Mouse (Mus musculus): ENCODE results near the gene Copg2. TPM values are rescaled to one million over a fixed set of nuclear protein-coding genes. Genes with fewer than 3 reads are reported as not detected.

Copg2 gene
- polyA plus RNA-seq, 2 experiments, result 29.8 to 33.8 TPM

GRCm38 (mm10) chr6:30895819-30896194, 787 bp downstream of the Copg2 start:
- Histone ChIP-seq H3K27me3 (ENCODE audit: control insufficient read depth, insufficient read depth, low read length) (no peaks in the 10 kb centered on the region), H3K9ac (ENCODE audit: low read depth, low read length, severe bottlenecking) (peak overlapping the region; percentile 71), H3K9me3 (ENCODE audit: control insufficient read depth, low read length) (no peaks in the 10 kb centered on the region), H3K4me3 (replicated peaks; ENCODE audit: low read length) (peak overlapping the region; percentile 68), H3K27ac (replicated peaks; ENCODE audit: low read depth, low read length) (peak overlapping the region; percentile 98), H3K4me2 (replicated peaks; ENCODE audit: low read depth, low read length, severe bottlenecking) (peak overlapping the region; percentile 70), H3K4me1 (ENCODE audit: control insufficient read depth, insufficient read depth, low read length) (peaks cover 14% of the 10 kb centered on the region), H3K36me3 (ENCODE audit: control insufficient read depth, insufficient read depth, low read length) (no peaks in the 10 kb centered on the region)
- ATAC-seq (ENCODE audit: low FRiP score, low read depth) (peak; percentile 13; the same call in 1 of the 2 replicates), DNase-seq (ENCODE audit: low spot score) (no peak)
- TF ChIP-seq POLR2A (IDR thresholded peaks at IDR 0.05; ENCODE audit: borderline replicate concordance, extremely low read depth, insufficient read depth, insufficient read length), result no peak
- WGBS, result 27% methylated on average over 3 of the region's 3 CpGs

GRCm38 (mm10) chr6:30893081-30893480, 3.5 kb downstream of the Copg2 start:
- H3K9me3 ChIP-seq (ENCODE audit: control insufficient read depth, low read length), result no peaks in the 10 kb centered on the region
- ATAC-seq (ENCODE audit: low FRiP score, low read depth) (no peak), DNase-seq (ENCODE audit: low spot score) (no peak)
- H3K4me2 ChIP-seq (replicated peaks; ENCODE audit: low read depth, low read length, severe bottlenecking), result no peak overlapping the region
- TF ChIP-seq POLR2A (IDR thresholded peaks at IDR 0.05; ENCODE audit: borderline replicate concordance, extremely low read depth, insufficient read depth, insufficient read length), result no peak
- no peaks in the 10 kb centered on the region for H3K27me3 ChIP-seq (ENCODE audit: control insufficient read depth, insufficient read depth, low read length)
- 64% methylated on average over 4 of the region's 4 CpGs for WGBS
- H3K36me3 ChIP-seq (ENCODE audit: control insufficient read depth, insufficient read depth, low read length), result peaks cover 9% of the 10 kb centered on the region
- no peak overlapping the region for H3K9ac ChIP-seq (ENCODE audit: low read depth, low read length, severe bottlenecking)
- H3K27ac ChIP-seq (replicated peaks; ENCODE audit: low read depth, low read length), result no peak overlapping the region
- peaks cover 14% of the 10 kb centered on the region for H3K4me1 ChIP-seq (ENCODE audit: control insufficient read depth, insufficient read depth, low read length)
- no peak overlapping the region for H3K4me3 ChIP-seq (replicated peaks; ENCODE audit: low read length)

GRCm38 (mm10) chr6:30891761-30892160, 4.8 kb downstream of the Copg2 start:
- Histone ChIP-seq H3K4me1 (ENCODE audit: control insufficient read depth, insufficient read depth, low read length) (peaks cover 11% of the 10 kb centered on the region), H3K36me3 (ENCODE audit: control insufficient read depth, insufficient read depth, low read length) (peaks cover 12% of the 10 kb centered on the region), H3K27ac (replicated peaks; ENCODE audit: low read depth, low read length) (no peak overlapping the region), H3K27me3 (ENCODE audit: control insufficient read depth, insufficient read depth, low read length) (no peaks in the 10 kb centered on the region), H3K4me3 (replicated peaks; ENCODE audit: low read length) (no peak overlapping the region), H3K9me3 (ENCODE audit: control insufficient read depth, low read length) (no peaks in the 10 kb centered on the region), H3K9ac (ENCODE audit: low read depth, low read length, severe bottlenecking) (no peak overlapping the region), H3K4me2 (replicated peaks; ENCODE audit: low read depth, low read length, severe bottlenecking) (no peak overlapping the region)
- TF ChIP-seq POLR2A (IDR thresholded peaks at IDR 0.05; ENCODE audit: borderline replicate concordance, extremely low read depth, insufficient read depth, insufficient read length), result no peak
- DNase-seq (ENCODE audit: low spot score), result no peak
- no peak for ATAC-seq (ENCODE audit: low FRiP score, low read depth)

GRCm38 (mm10) chr6:30884856-30885255, 11.7 kb downstream of the Copg2 start:
- no peak overlapping the region for H3K27ac ChIP-seq (replicated peaks; ENCODE audit: low read depth, low read length)
- H3K4me2 ChIP-seq (replicated peaks; ENCODE audit: low read depth, low read length, severe bottlenecking), result no peak overlapping the region
- H3K27me3 ChIP-seq (ENCODE audit: control insufficient read depth, insufficient read depth, low read length), result no peaks in the 10 kb centered on the region
- no peak for TF ChIP-seq POLR2A (IDR thresholded peaks at IDR 0.05; ENCODE audit: borderline replicate concordance, extremely low read depth, insufficient read depth, insufficient read length)
- H3K4me3 ChIP-seq (replicated peaks; ENCODE audit: low read length), result no peak overlapping the region
- WGBS, result 87% methylated on average over 3 of the region's 3 CpGs
- DNase-seq (ENCODE audit: low spot score) (no peak), ATAC-seq (ENCODE audit: low FRiP score, low read depth) (no peak)
- no peak overlapping the region for H3K9ac ChIP-seq (ENCODE audit: low read depth, low read length, severe bottlenecking)
- peaks cover 19% of the 10 kb centered on the region for H3K36me3 ChIP-seq (ENCODE audit: control insufficient read depth, insufficient read depth, low read length)
- H3K9me3 ChIP-seq (ENCODE audit: control insufficient read depth, low read length), result no peaks in the 10 kb centered on the region
- H3K4me1 ChIP-seq (ENCODE audit: control insufficient read depth, insufficient read depth, low read length), result no peaks in the 10 kb centered on the region

DNA sequence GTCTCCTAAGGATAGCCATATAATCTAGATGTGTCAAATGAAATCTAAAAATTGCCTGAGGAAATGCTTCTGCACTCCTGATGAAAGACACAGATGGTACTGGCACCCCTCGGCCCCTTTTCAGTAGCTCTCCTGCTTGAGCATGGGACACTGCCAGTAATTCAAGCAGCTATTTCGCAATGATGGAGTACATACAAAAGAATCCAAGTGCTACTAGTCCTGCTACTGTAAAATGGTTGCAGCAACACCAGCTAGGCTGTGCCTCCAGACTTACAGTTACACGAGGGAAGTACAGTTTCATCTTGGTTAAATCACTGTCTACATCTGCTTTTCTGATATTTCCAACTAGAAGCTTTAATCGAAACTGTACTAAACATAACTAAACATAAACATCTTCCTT, 13.1 kb downstream of the Copg2 start:
- TF ChIP-seq POLR2A (IDR thresholded peaks at IDR 0.05; ENCODE audit: borderline replicate concordance, extremely low read depth, insufficient read depth, insufficient read length), result no peak
- no peak overlapping the region for H3K9ac ChIP-seq (ENCODE audit: low read depth, low read length, severe bottlenecking)
- no peak overlapping the region for H3K27ac ChIP-seq (replicated peaks; ENCODE audit: low read depth, low read length)
- H3K27me3 ChIP-seq (ENCODE audit: control insufficient read depth, insufficient read depth, low read length), result no peaks in the 10 kb centered on the region
- no peak overlapping the region for H3K4me3 ChIP-seq (replicated peaks; ENCODE audit: low read length)
- H3K9me3 ChIP-seq (ENCODE audit: control insufficient read depth, low read length), result no peaks in the 10 kb centered on the region
- DNase-seq (ENCODE audit: low spot score) (no peak), ATAC-seq (ENCODE audit: low FRiP score, low read depth) (no peak)
- H3K4me1 ChIP-seq (ENCODE audit: control insufficient read depth, insufficient read depth, low read length), result no peaks in the 10 kb centered on the region
- WGBS, result 83% methylated on average over 4 of the region's 4 CpGs
- H3K4me2 ChIP-seq (replicated peaks; ENCODE audit: low read depth, low read length, severe bottlenecking), result no peak overlapping the region
- peaks cover 16% of the 10 kb centered on the region for H3K36me3 ChIP-seq (ENCODE audit: control insufficient read depth, insufficient read depth, low read length)

DNA sequence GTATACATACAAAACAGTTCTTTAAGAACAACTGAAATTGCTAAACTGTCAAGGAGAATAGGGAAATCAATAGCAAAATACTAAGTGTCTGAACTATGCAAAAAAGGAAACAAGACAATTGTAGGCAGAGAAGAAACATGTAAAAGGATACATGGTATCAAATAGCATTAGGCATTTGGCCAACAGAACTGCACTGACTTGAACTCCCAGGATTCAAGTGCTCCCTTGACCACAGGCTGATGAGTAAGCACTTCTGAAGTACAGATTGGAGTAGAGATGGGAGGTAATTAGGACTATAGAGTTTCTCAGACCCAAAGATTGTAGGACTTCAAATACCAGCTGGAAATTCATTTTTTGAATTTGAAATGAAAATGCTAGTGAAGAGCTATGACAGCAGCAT, 19.9 kb downstream of the Copg2 start:
- H3K9ac ChIP-seq (ENCODE audit: low read depth, low read length, severe bottlenecking), result no peak overlapping the region
- ATAC-seq (ENCODE audit: low FRiP score, low read depth) (no peak), DNase-seq (ENCODE audit: low spot score) (no peak)
- no peaks in the 10 kb centered on the region for H3K4me1 ChIP-seq (ENCODE audit: control insufficient read depth, insufficient read depth, low read length)
- H3K4me3 ChIP-seq (replicated peaks; ENCODE audit: low read length), result no peak overlapping the region
- H3K36me3 ChIP-seq (ENCODE audit: control insufficient read depth, insufficient read depth, low read length), result peaks cover 25% of the 10 kb centered on the region
- no peak for TF ChIP-seq POLR2A (IDR thresholded peaks at IDR 0.05; ENCODE audit: borderline replicate concordance, extremely low read depth, insufficient read depth, insufficient read length)
- H3K4me2 ChIP-seq (replicated peaks; ENCODE audit: low read depth, low read length, severe bottlenecking), result no peak overlapping the region
- H3K27ac ChIP-seq (replicated peaks; ENCODE audit: low read depth, low read length), result no peak overlapping the region
- H3K9me3 ChIP-seq (ENCODE audit: control insufficient read depth, low read length), result peaks cover 4% of the 10 kb centered on the region; the same call in 1 of the 2 replicates
- no peaks in the 10 kb centered on the region for H3K27me3 ChIP-seq (ENCODE audit: control insufficient read depth, insufficient read depth, low read length)

Measured in limb, embryonic 14.5 days (tissue).